Mouse (Mus musculus) liver, embryonic 14 days (tissue): Measurements from ENCODE around the gene Tnfrsf19. TPM values are rescaled to one million over a fixed set of nuclear protein-coding genes. Genes with fewer than 3 reads are reported as not detected.

Experiments
- polyA plus RNA-seq: library from polyadenylated mRNA; depleted of rRNA; stranded (reverse); fragments of >200 nt; gene quantifications from 2 replicates; pipeline ENCODE4 v1.2.3, GENCODE M21; 2012; rRNA removed

Tnfrsf19 gene
- polyA plus RNA-seq = 2.3 and 2.4 TPM in 2 replicates

GRCm38 (mm10) chr14:61046091-61046681 lies at the start of gene Tnfrsf19:
Gene Tnfrsf19 (minus strand): TSS chr14:61046490.

Other genes starting within 250 kb of the Tnfrsf19 start
- gene Sacs, start 92.0 kb upstream of the Tnfrsf19 start, polyA plus RNA-seq = 2.1 and 2.6 TPM in 2 replicates
- gene Sgcg, start 212.0 kb upstream of the Tnfrsf19 start, polyA plus RNA-seq = 0.10 and 0.17 TPM in 2 replicates